Mouse (Mus musculus): Measurements from ENCODE around the gene Ggct.
"Not testable (repeated sequence)": the region's sequence is repeated elsewhere in the genome, so short reads cannot be mapped to it uniquely, and the experiment has no call there.

Ggct gene

GRCm38 (mm10) chr6:54992141-54992540, 609 bp downstream of the Ggct start:
- DNase-seq, result no peak

DNA sequence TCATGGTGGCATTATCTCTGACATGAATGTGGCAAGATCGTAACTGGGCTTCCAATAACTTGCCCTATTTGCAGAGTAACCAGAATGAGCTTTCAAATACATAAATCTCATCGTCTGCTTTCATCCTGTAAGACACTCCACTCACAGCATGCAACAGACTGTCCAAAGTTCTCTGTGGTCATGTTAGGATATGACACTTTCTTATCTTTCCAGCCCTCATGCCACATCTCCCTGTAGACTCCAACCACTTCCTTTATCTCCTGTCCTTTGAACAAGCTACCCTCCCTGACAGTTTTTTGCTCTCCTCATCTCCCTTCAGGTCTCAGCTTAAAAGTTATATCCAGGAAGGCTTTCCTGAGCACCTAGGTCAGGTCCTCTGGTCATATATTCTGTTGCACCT, 1.6 kb downstream of the Ggct start:
- no peak for DNase-seq

- no peak for DNase-seq
Measured at GRCm38 (mm10) chr6:54988141-54988540, 4.6 kb downstream of the Ggct start.

DNA sequence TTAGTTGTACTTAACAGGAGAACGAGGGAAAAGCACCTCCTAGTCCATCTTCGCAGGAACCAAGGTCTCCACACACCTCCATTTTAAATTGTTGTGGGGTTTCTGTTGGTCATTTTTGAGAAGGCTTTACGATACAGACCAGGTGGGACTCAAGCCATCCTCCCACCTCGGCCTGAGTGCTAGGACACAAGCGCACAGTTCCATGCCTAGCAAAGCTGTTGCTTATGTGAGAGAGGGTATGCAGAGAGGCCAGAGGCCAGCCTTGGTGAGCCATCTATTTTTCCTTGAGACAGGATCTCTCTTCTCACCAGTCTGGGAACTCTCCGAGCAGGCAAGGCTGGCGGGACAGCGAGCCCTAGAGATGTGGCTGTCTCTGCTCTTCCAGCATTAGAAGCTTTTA, 8.7 kb downstream of the Ggct start:
- no peak for DNase-seq

DNA sequence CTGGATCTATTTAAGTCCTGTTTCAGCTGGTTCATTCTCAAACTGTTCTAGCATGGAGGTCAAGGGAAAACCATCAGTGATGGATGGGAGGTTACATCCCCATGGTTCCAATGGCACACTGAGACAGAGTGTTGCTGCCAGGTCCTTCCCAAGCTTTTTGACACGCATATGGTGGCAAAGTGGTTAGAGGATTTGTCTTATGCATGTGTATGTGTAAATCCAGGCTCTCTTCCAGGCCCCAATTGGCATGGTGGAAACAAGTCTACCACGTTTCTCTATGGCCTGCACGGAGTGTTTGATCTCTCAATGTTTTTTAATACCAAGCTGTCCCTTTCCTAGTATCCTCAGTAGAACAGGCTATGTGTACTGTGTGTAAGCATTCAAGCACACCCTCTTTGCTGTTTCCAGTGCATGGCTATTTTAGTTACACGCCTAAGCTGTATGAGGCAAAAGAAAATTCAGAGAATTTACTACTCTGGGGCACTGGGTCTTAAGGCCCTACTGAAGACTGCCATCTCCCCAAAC, 9.2 kb downstream of the Ggct start:
- no peak for DNase-seq

DNA sequence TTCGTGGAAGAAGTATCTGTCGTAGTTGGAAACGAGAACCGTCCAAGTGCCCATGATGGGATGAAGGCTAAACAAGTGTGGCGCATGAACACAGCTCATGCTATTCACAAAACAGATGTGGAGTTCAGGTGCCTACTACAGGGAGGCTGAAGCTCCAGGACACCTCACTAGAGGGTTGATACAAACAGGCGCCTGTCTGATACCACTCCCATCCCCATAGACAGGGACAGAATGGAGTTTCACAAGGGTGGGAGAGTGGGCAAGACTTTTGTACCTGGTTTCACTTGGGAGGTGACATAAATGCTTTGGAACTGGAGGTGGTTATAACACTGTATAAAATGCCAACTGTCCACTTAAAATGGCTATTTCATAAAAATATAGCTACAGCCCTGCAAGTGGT, 13.3 kb downstream of the Ggct start:
- DNase-seq, result no peak

- no peak for DNase-seq
Measured at GRCm38 (mm10) chr6:54975616-54976015, 17.1 kb downstream of the Ggct start.

DNA sequence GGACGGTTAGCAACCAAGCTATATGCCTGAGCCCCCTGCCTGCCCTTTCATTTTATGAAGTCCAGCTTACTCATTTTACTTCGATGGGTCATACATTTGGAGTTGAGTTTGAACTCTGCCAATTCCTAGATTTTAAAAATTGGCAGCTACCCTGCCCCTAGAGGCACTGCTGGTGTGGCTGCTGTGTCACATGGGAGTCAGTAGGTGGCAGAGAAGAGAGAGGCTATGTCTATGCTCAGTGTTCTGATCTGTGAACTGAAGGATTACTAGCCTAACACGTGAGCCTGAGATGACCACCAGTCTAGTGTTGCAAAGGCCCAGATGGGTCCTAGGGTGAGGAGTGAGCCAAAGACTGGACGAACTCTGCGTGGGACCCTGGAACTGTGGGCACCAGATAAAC, 18.2 kb downstream of the Ggct start:
- peak; percentile 17 to 22 for DNase-seq

- no peak for DNase-seq
Measured at GRCm38 (mm10) chr6:54972929-54973211, 19.9 kb downstream of the Ggct start.

DNA sequence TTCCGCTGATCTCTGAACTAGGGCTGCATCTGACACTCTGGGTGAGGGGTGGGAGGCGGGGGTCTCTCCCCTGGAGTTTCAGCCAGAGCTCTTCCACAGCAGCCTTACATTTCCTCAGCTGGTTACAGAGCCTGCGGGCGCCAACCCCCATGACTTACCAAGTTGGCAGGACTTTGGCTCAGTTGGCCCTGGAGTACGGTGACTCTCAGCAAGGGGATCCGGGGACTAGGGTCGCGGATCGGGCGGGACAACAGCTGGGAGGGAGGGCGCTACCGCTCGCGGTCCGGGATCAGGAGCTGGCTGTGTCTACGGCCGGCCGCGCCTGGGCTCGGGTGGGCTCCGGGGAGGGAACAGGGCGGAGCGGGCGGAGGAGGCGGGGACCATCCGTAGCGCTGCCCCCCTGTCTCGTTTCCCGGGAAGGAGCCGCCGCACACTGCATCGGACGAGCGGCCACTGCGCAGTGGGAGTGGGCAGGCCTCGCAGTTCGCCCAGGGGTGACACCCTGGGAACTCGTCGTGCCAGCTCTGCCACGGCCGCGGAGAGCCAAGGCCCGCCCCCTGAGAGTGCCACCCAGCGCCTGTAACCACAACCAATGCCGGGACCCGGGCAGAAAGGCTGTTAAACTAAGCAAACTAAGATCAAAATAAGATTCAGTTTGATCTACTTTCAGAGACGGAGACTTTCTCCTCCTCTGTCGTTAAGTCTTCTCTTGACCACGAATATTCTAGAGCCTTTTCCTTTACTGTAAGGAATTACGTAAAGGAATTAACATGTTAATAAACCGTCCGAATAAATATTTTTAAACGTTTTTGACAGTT, 20.4 kb downstream of the Ggct start, which contains the start of gene Nod1:
Gene Nod1, minus strand, starts transcription at position 502 of the 818 bp plus-strand sequence.
- peak; percentile 50 to 52 for DNase-seq

DNA sequence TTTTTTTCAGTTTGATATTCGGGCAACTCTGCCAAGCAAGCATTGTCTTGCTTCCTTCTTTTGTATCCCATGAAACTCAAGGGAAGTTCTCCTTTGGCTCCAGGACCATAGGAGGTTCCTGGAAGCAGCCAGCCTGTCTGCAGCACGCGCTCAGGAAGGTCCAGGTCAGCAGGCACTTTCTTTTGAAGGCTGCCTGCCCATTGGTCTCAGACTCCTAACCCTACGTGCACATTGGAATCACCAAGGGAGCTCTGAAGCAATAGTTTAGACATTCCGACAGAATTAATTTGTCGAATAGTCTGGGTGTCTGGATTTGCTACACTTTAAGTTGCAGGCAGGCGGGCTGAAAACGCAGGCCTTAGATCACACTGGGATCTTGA, 21.0 kb downstream of the Ggct start:
- no peak for DNase-seq

DNA sequence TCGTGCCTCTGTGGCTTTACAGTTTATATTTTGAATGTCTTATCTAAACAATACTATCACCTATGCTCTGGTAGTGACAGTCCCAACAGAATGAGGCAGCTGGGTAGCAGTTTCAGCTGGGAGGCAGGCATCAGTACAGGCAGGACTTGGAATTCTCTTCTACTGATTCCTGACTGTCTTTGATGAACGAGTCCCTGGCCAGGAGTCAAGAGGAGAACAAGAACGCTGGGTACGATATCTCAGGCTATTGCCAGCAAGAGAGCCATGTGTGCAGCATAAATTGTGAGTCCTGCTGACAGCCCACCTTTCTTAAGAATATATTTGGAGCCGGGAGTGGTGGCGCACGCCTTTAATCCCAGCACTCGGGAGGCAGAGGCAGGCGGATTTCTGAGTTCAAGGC, 22.2 kb downstream of the Ggct start:
- DNase-seq, result no peak

DNA sequence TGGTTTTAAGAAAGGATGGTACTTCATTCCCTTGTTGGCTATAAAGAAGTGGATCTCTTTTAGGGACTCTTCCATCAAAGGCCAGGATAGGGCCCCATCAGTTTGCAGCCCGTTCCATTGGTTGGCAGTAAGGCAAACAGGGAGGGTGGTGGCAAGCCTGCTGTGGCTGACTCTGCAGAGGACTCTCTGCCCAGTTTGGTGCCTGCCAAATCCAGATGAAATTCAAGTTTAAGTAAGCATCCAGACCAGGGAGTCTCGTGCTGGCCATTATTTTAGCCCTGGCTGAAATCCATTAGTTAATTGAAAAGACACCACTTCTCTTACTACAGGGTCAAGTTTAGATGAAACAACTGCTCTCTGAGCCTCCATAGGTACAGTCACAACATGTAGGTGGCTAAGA, 22.9 kb downstream of the Ggct start:
- DNase-seq, result no peak

GRCm38 (mm10) chr6:54967591-54967990, 25.2 kb downstream of the Ggct start:
- DNase-seq, result no peak

GRCm38 (mm10) chr6:54965234-54965633, 27.5 kb downstream of the Ggct start:
- no peak for DNase-seq

DNA sequence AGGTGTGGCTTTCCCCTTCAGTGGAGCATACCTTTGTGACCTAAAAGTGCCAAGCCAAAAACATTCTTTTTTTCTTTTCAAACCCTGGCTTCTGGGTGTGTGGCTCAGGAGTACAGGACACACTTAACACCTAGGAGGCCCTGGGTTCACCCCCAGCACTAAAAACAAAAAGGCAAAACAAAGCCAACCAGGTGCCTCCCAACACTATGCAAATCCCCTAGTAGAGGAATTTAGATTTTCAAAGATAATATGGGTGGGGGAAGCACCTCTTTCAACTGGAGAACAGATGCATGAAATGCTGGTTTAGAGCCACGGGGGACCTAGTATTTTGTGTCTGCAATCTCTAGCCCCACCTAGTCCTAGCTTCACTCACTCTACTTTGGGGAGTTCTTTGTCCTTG, 28.0 kb downstream of the Ggct start:
- no peak for DNase-seq

DNA sequence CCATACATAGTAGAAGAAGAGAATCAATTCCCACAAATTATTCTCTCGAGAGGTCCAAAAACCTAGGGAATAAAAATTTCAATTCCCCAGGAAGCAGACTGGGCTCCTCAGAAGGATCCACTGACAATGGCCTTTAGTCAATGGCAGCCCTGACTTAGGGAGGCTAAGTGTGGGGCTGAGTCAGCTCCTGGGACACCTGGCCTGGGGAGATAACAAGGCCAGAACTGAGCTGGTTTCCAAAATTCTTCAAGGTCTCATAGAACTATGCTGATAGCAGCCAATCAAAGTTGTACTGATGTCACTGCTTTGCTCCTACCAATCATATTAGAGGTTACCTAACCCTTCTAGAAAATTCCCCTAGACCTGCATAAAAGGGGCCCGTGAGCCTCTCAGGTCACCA, 29.2 kb downstream of the Ggct start:
- no peak for DNase-seq

DNA sequence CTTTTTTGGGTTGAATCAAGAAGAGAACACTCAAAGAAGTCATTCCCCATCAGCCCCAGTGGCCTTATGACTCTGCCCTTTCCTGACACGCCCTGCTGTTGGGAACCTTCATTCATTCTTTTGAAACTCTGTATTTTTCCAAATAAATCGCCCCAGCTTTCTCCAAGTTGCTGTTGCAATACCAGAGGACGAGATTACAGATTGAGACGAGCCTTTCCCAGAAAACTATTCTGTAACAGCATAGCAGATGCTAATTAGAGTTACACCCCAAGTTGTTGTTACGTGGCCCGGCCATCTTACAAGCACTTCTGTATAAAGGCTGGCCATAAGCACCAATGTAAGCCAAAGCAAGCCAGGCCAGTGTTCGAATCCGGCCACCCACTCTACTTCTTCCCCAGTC, 35.1 kb downstream of the Ggct start:
- no peak for DNase-seq

GRCm38 (mm10) chr6:54956425-54956824, 36.3 kb downstream of the Ggct start:
- no peak for DNase-seq

DNA sequence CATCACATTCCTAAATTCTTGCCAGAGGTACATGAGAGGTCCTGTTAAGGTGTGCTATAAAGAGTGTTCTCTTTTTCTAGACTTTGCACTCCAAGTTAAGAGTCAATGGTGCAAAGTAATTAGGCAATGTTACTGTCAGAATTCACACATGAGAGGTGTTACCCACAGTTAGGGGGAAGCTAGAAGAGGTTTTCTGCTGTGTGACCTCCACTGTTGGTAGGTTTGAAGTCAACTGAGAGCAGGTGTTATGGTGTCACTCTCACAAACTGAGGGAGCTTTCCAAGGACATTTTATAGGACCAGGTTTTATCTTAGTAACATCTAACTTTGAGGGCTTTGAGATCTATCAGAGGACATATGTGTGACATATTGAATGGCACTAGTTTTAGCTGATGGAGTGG, 36.8 kb downstream of the Ggct start:
- DNase-seq, result no peak

GRCm38 (mm10) chr6:54954659-54955414, 37.9 kb downstream of the Ggct start:
- no peak for DNase-seq

DNA sequence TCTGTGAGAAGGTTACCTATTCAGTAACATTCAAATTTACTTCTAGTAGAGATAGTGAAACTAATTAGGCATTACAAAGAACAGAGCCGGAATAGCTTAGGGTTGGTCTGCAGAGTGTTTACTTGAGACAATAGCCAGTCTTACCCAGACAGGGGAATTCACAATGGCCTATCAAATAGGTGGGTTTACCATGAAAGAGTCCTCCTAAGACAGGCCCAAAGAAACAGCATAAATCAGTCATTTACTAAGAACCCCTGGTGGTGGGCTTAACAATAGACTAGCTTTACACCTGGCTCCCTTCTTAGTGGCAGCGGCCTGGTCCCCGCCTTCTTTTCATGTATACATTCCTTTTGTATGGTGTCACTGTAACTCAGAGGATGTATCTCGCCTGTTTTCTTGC, 39.4 kb downstream of the Ggct start:
- DNase-seq, result not testable (repeated sequence)

GRCm38 (mm10) chr6:54952542-54952941, 40.2 kb downstream of the Ggct start:
- DNase-seq, result no peak

DNA sequence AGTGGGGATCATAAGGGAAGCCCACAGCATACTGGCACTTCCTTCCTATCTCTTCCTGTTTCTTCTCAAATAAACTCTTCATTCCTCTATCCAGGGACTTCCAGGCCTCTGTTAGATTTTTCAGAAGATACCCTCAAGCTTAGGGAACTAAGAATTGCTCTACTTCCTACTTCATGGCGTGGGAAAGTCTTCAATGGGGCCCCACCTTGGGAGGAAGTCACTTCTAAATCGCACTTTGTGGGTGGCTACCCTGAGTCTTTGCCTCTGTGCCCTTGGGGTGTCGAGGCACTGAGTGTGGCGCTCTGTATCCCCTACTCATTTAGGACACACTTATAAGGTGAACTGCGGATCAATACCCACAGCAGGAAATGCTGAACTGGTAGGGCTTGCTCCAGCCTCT, 44.1 kb downstream of the Ggct start:
- no peak for DNase-seq

Data from cerebellum, adult 18-20 months (tissue).